Mouse (Mus musculus): ENCODE measurements around the gene G6pc3. TPM values are rescaled to one million over a fixed set of nuclear protein-coding genes. Genes with fewer than 3 reads are reported as not detected.

Gene G6pc3
- 24.4 and 25.0 TPM in 2 replicates for polyA plus RNA-seq (2015; fragmentation: Nextera tagmentation; extraction: Ambion mirVana)

DNA sequence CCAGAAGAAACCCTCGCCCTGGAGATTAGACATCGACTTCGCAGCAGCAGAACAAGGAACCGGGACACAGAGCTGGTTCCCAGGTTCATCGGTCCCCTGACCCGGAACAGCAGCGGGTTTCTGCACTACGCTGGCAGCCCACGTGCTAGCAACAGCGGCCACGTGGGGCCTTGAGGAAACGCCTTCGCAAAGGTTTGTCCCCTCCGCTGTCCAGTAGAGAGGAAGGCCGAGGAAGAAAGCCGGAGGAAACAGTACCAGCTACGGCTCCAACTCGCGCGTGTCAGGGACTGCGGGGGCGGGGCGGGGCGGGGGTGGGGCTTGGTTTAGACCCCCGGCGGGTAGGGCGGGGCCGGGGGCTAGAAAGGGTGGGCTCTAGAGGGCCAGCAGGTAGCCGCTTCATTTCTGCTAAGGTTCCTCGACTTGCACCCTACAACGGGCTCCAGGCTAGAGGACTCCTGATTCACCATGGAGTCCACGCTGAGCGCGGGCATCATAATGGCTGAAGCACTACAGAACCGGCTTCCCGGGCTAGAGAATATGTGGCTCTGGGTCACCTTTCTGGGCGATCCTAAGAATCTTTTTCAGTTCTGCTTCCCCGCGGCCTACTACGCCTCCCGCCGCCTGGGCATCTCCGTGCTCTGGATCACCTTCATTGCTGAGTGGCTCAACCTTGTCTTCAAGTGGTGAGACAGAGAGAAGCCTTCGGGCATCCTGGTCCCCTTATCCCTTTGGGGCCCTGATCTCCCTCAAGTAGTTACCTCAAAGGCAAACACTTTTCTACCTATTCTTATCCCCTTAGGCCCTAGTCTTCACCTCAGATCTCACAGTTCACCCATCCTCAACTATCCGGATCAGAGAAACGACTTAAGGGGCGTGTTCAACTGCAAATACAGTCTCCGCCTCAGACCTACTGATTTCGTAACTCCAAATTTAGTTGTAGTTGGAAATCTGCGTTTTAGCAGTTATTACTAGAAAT, at the start of gene G6pc3:
Gene G6pc3, plus strand, starts transcription at position 160 of the 976 bp plus-strand sequence.
- peak within 1 kb of the TSS; percentile 66 for H3K27ac ChIP-seq (ENCODE audit: low read length)
- H3K4me3 ChIP-seq (ENCODE audit: low read length), result peak within 1 kb of the TSS; percentile 64
- 0 out of 2 replicates have a peak, but pooled peaks cover 5% of the 10 kb centered on the region for H3K36me3 ChIP-seq (ENCODE audit: control insufficient read depth, insufficient read depth)
- peaks cover 12% of the 10 kb centered on the region for H3K4me1 ChIP-seq (ENCODE audit: control insufficient read depth, insufficient read depth, low read length)
- peak within 1 kb of the TSS; percentile 78 for H3K9ac ChIP-seq (ENCODE audit: low read length)
- ATAC-seq (replicated peaks; ENCODE audit: extremely low read depth, insufficient read depth, low FRiP score), result peak; percentile 72
- no peaks in the 10 kb centered on the region for H3K27me3 ChIP-seq (ENCODE audit: control insufficient read depth, insufficient read depth, low read length)
- H3K9me3 ChIP-seq (replicated peaks; ENCODE audit: control insufficient read depth, low read length), result no peaks in the 10 kb centered on the region
- WGBS, result 2% methylated on average over 46 of the region's 50 CpGs
- H3K4me2 ChIP-seq (ENCODE audit: low read depth, low read length), result peak within 1 kb of the TSS; percentile 68

DNA sequence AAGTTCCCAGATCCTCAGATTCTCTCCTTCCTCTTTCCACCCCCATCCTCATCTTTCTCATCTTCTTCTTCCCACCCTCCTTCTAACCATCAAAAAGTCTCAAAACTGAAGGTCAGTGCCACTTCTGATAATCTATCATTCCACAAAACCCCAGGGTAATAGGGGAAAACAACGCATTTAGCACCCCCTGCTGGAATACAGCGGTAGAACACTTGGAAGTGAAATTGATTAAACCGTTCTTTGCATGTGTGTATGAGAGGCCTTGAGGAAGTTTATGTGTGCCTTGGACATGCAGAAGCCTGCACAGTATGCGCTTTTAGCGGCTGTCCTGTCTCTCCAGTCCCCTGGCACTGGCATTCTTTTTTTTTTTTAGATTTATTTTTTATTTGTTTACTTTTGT, 48.9 kb upstream of the G6pc3 start:
- ATAC-seq (replicated peaks; ENCODE audit: extremely low read depth, insufficient read depth, low FRiP score), result no peak
- peaks cover 17% of the 10 kb centered on the region for H3K27me3 ChIP-seq (ENCODE audit: control insufficient read depth, insufficient read depth, low read length)

DNA sequence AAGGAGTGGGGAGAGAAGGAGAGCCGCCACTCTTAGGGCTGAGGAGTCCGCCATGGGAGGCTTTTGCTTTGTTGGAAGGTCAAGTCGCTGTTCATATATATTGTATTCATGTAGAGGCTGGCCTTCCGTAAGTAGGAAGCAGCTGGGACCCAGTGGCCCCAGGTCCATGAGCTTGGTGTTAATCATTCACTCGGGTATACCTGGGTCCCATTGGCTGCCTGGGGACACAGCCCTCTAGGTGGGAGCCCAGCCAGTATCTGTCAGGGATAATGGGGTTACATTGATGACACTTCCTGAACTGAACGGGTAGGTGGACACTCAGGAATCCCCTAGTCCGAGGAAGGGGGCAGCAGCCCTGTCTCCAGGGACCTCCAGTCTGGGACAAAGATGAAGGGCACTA, 47.1 kb upstream of the G6pc3 start:
- H3K9me3 ChIP-seq (replicated peaks; ENCODE audit: control insufficient read depth, low read length), result no peaks in the 10 kb centered on the region
- H3K9ac ChIP-seq (ENCODE audit: low read length), result no peak overlapping the region
- H3K4me2 ChIP-seq (ENCODE audit: low read depth, low read length), result no peak overlapping the region
- WGBS, result 70% methylated on average over 7 of the region's 7 CpGs
- H3K27ac ChIP-seq (ENCODE audit: low read length), result no peak overlapping the region
- peaks cover 36% of the 10 kb centered on the region for H3K27me3 ChIP-seq (ENCODE audit: control insufficient read depth, insufficient read depth, low read length)
- no peak for ATAC-seq (replicated peaks; ENCODE audit: extremely low read depth, insufficient read depth, low FRiP score)
- no peak overlapping the region for H3K4me3 ChIP-seq (ENCODE audit: low read length)
- no peaks in the 10 kb centered on the region for H3K36me3 ChIP-seq (ENCODE audit: control insufficient read depth, insufficient read depth)
- peaks cover 19% of the 10 kb centered on the region for H3K4me1 ChIP-seq (ENCODE audit: control insufficient read depth, insufficient read depth, low read length)

More for the DNA sequence above, 48.9 kb upstream of the G6pc3 start:
- WGBS, result 2% methylated on average over 5 of the region's 5 CpGs
- Histone ChIP-seq H3K9ac (ENCODE audit: low read length) (no peak overlapping the region), H3K36me3 (ENCODE audit: control insufficient read depth, insufficient read depth) (no peaks in the 10 kb centered on the region), H3K4me2 (ENCODE audit: low read depth, low read length) (no peak overlapping the region), H3K9me3 (replicated peaks; ENCODE audit: control insufficient read depth, low read length) (no peaks in the 10 kb centered on the region), H3K27ac (ENCODE audit: low read length) (no peak overlapping the region), H3K4me3 (ENCODE audit: low read length) (no peak overlapping the region), H3K4me1 (ENCODE audit: control insufficient read depth, insufficient read depth, low read length) (peaks cover 5% of the 10 kb centered on the region; the same call in 1 of the 2 replicates)

DNA sequence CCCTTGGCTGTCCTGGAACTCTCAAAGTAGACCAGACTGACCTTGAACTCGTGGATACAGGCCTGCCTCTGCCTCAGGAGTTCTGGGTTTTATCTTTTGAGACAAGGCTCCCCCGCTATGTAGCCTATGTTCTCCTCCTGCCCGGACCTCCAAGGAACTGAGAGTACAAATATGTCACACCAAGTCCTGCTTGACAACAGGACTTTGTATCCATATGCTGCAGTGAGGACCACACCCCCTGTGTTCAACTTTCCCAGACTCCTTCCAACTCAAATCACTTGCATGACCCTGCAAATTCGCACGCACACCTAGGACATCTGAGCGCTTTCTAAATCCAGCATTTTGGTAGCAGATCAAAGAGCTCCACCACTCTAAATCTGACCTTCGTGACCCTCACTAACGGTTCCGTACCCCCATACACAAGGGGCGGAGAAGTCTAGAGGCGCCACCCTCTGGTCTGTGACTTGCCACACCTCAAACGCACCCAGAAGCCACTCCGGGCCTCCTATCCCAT, 44.4 kb upstream of the G6pc3 start:
- no peak overlapping the region for H3K27ac ChIP-seq (ENCODE audit: low read length)
- no peaks in the 10 kb centered on the region for H3K9me3 ChIP-seq (replicated peaks; ENCODE audit: control insufficient read depth, low read length)
- no peaks in the 10 kb centered on the region for H3K36me3 ChIP-seq (ENCODE audit: control insufficient read depth, insufficient read depth)
- H3K4me2 ChIP-seq (ENCODE audit: low read depth, low read length), result peak overlapping the region; percentile 59
- H3K9ac ChIP-seq (ENCODE audit: low read length), result no peak overlapping the region; the same call in 1 of the 2 replicates
- H3K4me1 ChIP-seq (ENCODE audit: control insufficient read depth, insufficient read depth, low read length), result peaks cover 19% of the 10 kb centered on the region
- 0 out of 2 replicates have a peak, but pooled peaks have one; percentile 25 for ATAC-seq (replicated peaks; ENCODE audit: extremely low read depth, insufficient read depth, low FRiP score)
- 27% methylated on average over 13 of the region's 13 CpGs for whole genome bisulfite sequencing
- H3K4me3 ChIP-seq (ENCODE audit: low read length), result peak overlapping the region; percentile 39
- peaks cover 54% of the 10 kb centered on the region for H3K27me3 ChIP-seq (ENCODE audit: control insufficient read depth, insufficient read depth, low read length)

DNA sequence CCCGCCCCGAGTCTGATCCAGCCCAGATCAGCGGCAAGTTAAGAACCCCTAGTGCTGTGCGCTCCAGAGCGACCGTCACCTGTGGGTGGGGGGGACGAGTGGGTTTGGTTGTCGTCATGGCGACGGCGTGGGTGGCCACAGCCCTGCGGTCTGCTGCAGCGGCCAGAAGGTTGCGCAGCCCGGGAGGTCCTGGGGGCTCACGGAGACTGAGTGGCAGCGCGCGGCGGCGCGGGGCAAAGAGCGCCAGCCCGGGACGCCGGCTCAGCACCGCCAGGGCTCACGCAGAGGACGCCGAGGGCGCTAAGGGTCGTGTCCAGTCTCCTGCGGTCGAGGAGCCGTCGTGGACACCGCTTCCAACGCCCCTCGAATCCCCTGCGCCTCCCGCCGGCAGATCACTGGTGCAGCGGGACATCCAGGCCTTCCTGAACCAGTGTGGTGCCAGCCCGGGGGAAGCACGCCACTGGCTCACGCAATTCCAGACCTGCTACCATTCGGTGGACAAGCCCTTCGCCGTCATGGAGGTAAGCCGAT, 43.9 kb upstream of the G6pc3 start, which contains the start of gene Nags:
Gene Nags, plus strand, starts transcription at position 43 of the 531 bp plus-strand sequence.
- 0 out of 2 replicates have a peak, but pooled peaks have one; percentile 29 for ATAC-seq (replicated peaks; ENCODE audit: extremely low read depth, insufficient read depth, low FRiP score)
- Histone ChIP-seq H3K4me2 (ENCODE audit: low read depth, low read length) (peak within 1 kb of the TSS; percentile 59), H3K4me1 (ENCODE audit: control insufficient read depth, insufficient read depth, low read length) (peaks cover 19% of the 10 kb centered on the region), H3K9ac (ENCODE audit: low read length) (peak within 1 kb of the TSS; percentile 23), H3K27me3 (ENCODE audit: control insufficient read depth, insufficient read depth, low read length) (peaks cover 54% of the 10 kb centered on the region), H3K36me3 (ENCODE audit: control insufficient read depth, insufficient read depth) (no peaks in the 10 kb centered on the region), H3K4me3 (ENCODE audit: low read length) (peak within 1 kb of the TSS; percentile 39), H3K9me3 (replicated peaks; ENCODE audit: control insufficient read depth, low read length) (no peaks in the 10 kb centered on the region), H3K27ac (ENCODE audit: low read length) (no peak within 1 kb of the TSS)
- 3% methylated on average over 50 of the region's 50 CpGs for WGBS

DNA sequence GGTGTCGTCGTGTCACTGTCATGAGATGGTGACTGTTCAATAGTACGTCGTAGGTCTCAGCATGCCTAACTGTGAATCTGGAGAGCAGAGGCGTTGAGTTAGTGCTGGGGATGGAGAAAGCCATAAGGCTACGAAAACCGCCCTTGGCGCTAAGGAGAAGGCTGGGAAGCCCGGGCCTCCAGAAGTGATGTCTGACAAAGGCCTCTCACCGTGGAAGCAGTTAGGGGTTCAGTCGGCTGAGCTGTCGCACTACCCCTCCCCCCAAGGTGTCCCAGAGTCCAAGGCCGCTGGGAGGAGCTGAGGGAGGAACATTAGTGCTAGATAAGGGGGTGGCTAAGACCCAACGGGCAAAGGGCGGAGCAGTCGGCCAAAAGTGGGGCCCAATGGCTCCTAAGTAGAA, 43.4 kb upstream of the G6pc3 start:
- Histone ChIP-seq H3K9me3 (replicated peaks; ENCODE audit: control insufficient read depth, low read length) (no peaks in the 10 kb centered on the region), H3K27me3 (ENCODE audit: control insufficient read depth, insufficient read depth, low read length) (peaks cover 54% of the 10 kb centered on the region), H3K27ac (ENCODE audit: low read length) (no peak overlapping the region), H3K9ac (ENCODE audit: low read length) (no peak overlapping the region), H3K36me3 (ENCODE audit: control insufficient read depth, insufficient read depth) (no peaks in the 10 kb centered on the region), H3K4me3 (ENCODE audit: low read length) (peak overlapping the region; percentile 39), H3K4me1 (ENCODE audit: control insufficient read depth, insufficient read depth, low read length) (peaks cover 19% of the 10 kb centered on the region), H3K4me2 (ENCODE audit: low read depth, low read length) (peak overlapping the region; percentile 59)
- 6% methylated on average over 16 of the region's 16 CpGs for WGBS
- ATAC-seq (replicated peaks; ENCODE audit: extremely low read depth, insufficient read depth, low FRiP score), result no peak

DNA sequence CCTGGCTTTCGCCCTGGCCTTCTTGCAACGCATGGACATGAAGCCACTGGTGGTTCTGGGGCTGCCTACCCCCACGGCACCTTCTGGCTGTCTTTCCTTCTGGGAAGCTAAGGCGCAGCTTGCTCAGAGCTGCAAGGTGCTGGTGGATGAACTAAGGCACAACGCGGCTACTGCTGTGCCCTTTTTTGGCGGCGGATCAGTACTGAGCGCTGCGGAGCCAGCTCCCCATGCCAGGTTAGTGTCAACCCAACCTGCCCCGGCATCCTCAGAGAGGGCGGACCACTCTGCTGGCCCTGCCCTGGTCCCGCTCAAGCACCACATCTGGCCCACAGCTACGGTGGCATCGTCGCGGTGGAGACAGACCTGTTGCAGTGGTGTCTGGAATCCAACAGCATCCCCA, 42.9 kb upstream of the G6pc3 start:
- Histone ChIP-seq H3K4me3 (ENCODE audit: low read length) (peak overlapping the region; percentile 39), H3K9me3 (replicated peaks; ENCODE audit: control insufficient read depth, low read length) (no peaks in the 10 kb centered on the region), H3K4me1 (ENCODE audit: control insufficient read depth, insufficient read depth, low read length) (peaks cover 19% of the 10 kb centered on the region), H3K4me2 (ENCODE audit: low read depth, low read length) (peak overlapping the region; percentile 59; the same call in 1 of the 2 replicates), H3K36me3 (ENCODE audit: control insufficient read depth, insufficient read depth) (no peaks in the 10 kb centered on the region), H3K27me3 (ENCODE audit: control insufficient read depth, insufficient read depth, low read length) (peaks cover 54% of the 10 kb centered on the region), H3K27ac (ENCODE audit: low read length) (no peak overlapping the region), H3K9ac (ENCODE audit: low read length) (no peak overlapping the region)
- no peak for ATAC-seq (replicated peaks; ENCODE audit: extremely low read depth, insufficient read depth, low FRiP score)
- 9% methylated on average over 17 of the region's 17 CpGs for WGBS

DNA sequence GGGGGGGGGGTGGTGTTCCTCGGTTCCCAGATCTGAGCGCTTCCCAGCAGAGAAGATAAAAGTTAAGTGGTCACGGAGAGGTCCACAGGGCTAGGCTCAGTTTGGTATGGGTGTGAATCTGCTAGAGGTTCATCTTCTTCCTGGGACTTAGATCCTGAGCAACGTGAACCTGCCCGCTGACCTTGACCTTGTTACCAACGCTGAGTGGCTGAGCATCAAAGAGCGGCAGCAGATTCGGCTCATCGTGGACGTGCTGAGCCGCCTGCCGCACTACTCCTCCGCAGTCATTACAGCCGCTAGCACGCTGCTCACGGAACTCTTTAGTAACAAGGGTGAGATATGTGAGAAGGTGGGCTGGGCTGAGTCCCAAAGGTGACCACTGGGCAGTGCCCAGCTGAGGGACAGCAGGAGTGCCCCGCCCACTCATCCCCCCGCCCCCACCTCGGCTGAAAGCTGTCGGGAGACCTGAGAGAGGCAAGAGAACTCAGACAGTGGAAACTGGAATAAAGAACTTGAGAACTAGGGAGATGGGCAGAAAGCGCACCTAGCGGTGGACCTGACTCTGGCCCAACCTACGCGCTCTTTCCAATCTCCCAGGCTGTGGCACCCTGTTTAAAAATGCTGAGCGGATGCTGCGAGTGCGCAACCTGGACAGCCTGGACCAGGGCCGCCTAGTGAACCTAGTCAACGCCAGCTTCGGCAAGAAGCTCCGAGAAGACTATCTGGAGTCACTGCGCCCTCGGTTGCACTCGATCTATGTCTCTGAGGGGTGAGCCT, 42.0 kb upstream of the G6pc3 start:
- H3K4me3 ChIP-seq (ENCODE audit: low read length), result peak overlapping the region; percentile 26; the same call in 1 of the 2 replicates

More for the DNA sequence above, 42.0 kb upstream of the G6pc3 start:
- no peak for ATAC-seq (replicated peaks; ENCODE audit: extremely low read depth, insufficient read depth, low FRiP score)
- WGBS, result 12% methylated on average over 34 of the region's 34 CpGs
- no peak overlapping the region for H3K9ac ChIP-seq (ENCODE audit: low read length)
- peaks cover 52% of the 10 kb centered on the region for H3K27me3 ChIP-seq (ENCODE audit: control insufficient read depth, insufficient read depth, low read length)
- no peaks in the 10 kb centered on the region; the same call in 1 of the 2 replicates for H3K36me3 ChIP-seq (ENCODE audit: control insufficient read depth, insufficient read depth)
- no peaks in the 10 kb centered on the region for H3K9me3 ChIP-seq (replicated peaks; ENCODE audit: control insufficient read depth, low read length)
- H3K27ac ChIP-seq (ENCODE audit: low read length), result no peak overlapping the region
- peaks cover 19% of the 10 kb centered on the region for H3K4me1 ChIP-seq (ENCODE audit: control insufficient read depth, insufficient read depth, low read length)
- H3K4me2 ChIP-seq (ENCODE audit: low read depth, low read length), result peak overlapping the region; percentile 16
